Mouse (Mus musculus): ENCODE data around the gene Tas2r107. TPM values are rescaled to one million over a fixed set of nuclear protein-coding genes. Genes with fewer than 3 reads are reported as not detected.

Tas2r107 gene
- not detected for polyA plus RNA-seq (2014; fragmentation: Illumina TruSeq; extraction: RNeasy Lipid Tissue Mini Kit (QIAGEN cat#74804); ENCODE audit: low replicate concordance)

GRCm38 (mm10) chr6:131660049-131660448 lies at the start of gene Tas2r107:
Tas2r107 (minus strand) TSS chr6:131660149.

GRCm38 (mm10) chr6:131689963-131690362 lies 30.0 kb upstream of the Tas2r107 start, which contains the start of gene Tas2r114:
Tas2r114 (minus strand) TSS chr6:131690063.

DNA sequence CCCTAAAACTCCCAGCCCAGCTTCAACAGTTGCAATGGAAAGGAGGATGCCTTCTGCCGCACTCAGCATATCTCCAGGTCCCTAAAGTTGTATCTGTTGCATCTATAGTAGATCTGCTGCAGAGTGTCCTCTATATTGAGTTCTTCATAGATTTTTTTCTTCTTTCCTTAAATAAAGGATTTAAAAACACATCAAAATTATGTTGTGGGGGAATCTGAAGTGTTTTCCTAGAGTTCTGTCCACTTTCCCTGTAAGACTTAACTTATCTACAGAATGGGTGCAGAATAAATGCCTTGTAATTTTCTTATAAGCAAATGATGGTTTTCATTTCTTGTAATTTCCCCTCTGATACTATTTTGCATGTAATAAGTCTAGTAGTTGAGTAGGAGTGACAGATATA lies 27.4 kb upstream of the Tas2r107 start, which contains the start of gene Tas2r105:
Gene Tas2r105, minus strand, starts transcription at position 101 of the 400 bp plus-strand sequence.

DNA sequence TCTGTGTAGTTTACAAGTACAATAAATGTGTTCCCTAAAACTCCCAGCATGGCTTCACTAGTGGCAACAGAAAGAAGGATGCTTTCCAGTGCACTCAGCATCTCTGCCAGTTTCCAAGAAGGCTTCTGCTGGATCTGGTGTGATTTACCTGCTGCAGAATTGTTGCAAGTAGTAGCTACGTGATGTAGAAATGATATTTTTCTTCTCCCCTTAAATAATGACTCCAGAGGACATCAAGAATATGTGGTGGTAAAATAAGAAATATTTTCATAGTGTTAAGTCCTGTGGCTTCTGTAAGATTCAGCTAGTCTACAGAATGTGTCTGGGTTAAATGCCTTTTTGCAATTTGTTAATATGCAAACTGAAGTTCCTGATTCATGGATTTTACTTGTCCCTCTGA lies 25.7 kb upstream of the Tas2r107 start, which contains the start of gene Tas2r104:
Gene Tas2r104, minus strand, starts transcription at position 101 of the 400 bp plus-strand sequence.

GRCm38 (mm10) chr6:131678786-131679185 lies 18.8 kb upstream of the Tas2r107 start, which contains the start of gene Tas2r106:
Tas2r106 (minus strand) TSS chr6:131678886.

GRCm38 (mm10) chr6:131630812-131631211 lies 29.1 kb downstream of the Tas2r107 start, which contains the start of gene Tas2r130:
Tas2r130 (minus strand) TSS chr6:131630912.

Other genes with a start within 250 kb of the Tas2r107 start
- gene 5430401F13Rik, start 173.7 kb downstream of the Tas2r107 start, polyA plus RNA-seq (2014; fragmentation: Illumina TruSeq; extraction: RNeasy Lipid Tissue Mini Kit (QIAGEN cat#74804); ENCODE audit: low replicate concordance): not detected
- not detected for gene Gm6619, start 173.7 kb downstream of the Tas2r107 start, polyA plus RNA-seq (2014; fragmentation: Illumina TruSeq; extraction: RNeasy Lipid Tissue Mini Kit (QIAGEN cat#74804); ENCODE audit: low replicate concordance)
- not detected for gene Tas2r130, start 29.2 kb downstream of the Tas2r107 start, polyA plus RNA-seq (2014; fragmentation: Illumina TruSeq; extraction: RNeasy Lipid Tissue Mini Kit (QIAGEN cat#74804); ENCODE audit: low replicate concordance)
- gene Tas2r106, start 18.7 kb upstream of the Tas2r107 start, polyA plus RNA-seq (2014; fragmentation: Illumina TruSeq; extraction: RNeasy Lipid Tissue Mini Kit (QIAGEN cat#74804); ENCODE audit: low replicate concordance): not detected
- gene Tas2r104, start 25.6 kb upstream of the Tas2r107 start, polyA plus RNA-seq (2014; fragmentation: Illumina TruSeq; extraction: RNeasy Lipid Tissue Mini Kit (QIAGEN cat#74804); ENCODE audit: low replicate concordance): not detected
- not detected for gene Tas2r105, start 27.3 kb upstream of the Tas2r107 start, polyA plus RNA-seq (2014; fragmentation: Illumina TruSeq; extraction: RNeasy Lipid Tissue Mini Kit (QIAGEN cat#74804); ENCODE audit: low replicate concordance)
- not detected for gene Tas2r114, start 29.9 kb upstream of the Tas2r107 start, polyA plus RNA-seq (2014; fragmentation: Illumina TruSeq; extraction: RNeasy Lipid Tissue Mini Kit (QIAGEN cat#74804); ENCODE audit: low replicate concordance)

Data from small intestine, adult 10 weeks (tissue).